Mouse (Mus musculus): ENCODE data around the gene Klra6. TPM values are rescaled to one million over a fixed set of nuclear protein-coding genes. Genes with fewer than 3 reads are reported as not detected.
"Not testable (repeated sequence)": the region's sequence is repeated elsewhere in the genome, so short reads cannot be mapped to it uniquely, and the experiment has no call there.

Klra6 gene
- not detected in 2 replicates for total RNA-seq (2014; rRNA removed)
- polyA plus RNA-seq (2012; rRNA removed): not detected in 2 replicates

GRCm38 (mm10) chr6:130026854-130027253 lies at the start of gene Klra6:
Gene Klra6, minus strand, starts transcription at chr6:130026954.
- Histone ChIP-seq H3K27ac (replicated peaks; ENCODE audit: insufficient read depth, low read depth, low read length) (no peak within 1 kb of the TSS), H3K36me3 (ENCODE audit: control insufficient read depth, insufficient read depth, low read length) (no peaks in the 10 kb centered on the region), H3K4me1 (ENCODE audit: control insufficient read depth, insufficient read depth, low read length) (no peaks in the 10 kb centered on the region)

GRCm38 (mm10) chr6:130067171-130067570 lies 40.4 kb upstream of the Klra6 start, which contains the start of gene Klra4:
Gene Klra4, minus strand, starts transcription at chr6:130067271.
- not testable (repeated sequence) for H3K4me1 ChIP-seq (ENCODE audit: control insufficient read depth, insufficient read depth, low read length); DNase-seq (ENCODE audit: extremely low read depth, low read depth, low spot score); H3K27ac ChIP-seq (replicated peaks; ENCODE audit: insufficient read depth, low read depth, low read length); H3K27me3 ChIP-seq (ENCODE audit: control insufficient read depth, insufficient read depth, low read length); H3K9ac ChIP-seq (ENCODE audit: low read depth, low read length); H3K79me2 ChIP-seq (ENCODE audit: control insufficient read depth, insufficient read depth, low read length); H3K36me3 ChIP-seq (ENCODE audit: control insufficient read depth, insufficient read depth, low read length); H3K4me3 ChIP-seq (ENCODE audit: insufficient read depth, low read depth, low read length)
- 33% methylated on average over 1 of the region's 1 CpGs for WGBS

More at GRCm38 (mm10) chr6:130026854-130027253, at the start of gene Klra6:
- Histone ChIP-seq H3K27me3 (ENCODE audit: control insufficient read depth, insufficient read depth, low read length) (no peaks in the 10 kb centered on the region), H3K79me2 (ENCODE audit: control insufficient read depth, insufficient read depth, low read length) (no peaks in the 10 kb centered on the region), H3K4me3 (ENCODE audit: insufficient read depth, low read depth, low read length) (no peak within 1 kb of the TSS), H3K9ac (ENCODE audit: low read depth, low read length) (no peak within 1 kb of the TSS)
- TF ChIP-seq POLR2A (IDR thresholded peaks at IDR 0.05; ENCODE audit: extremely low read depth, insufficient read depth, low read length) (no peak), CTCF (IDR thresholded peaks at IDR 0.05; ENCODE audit: low read depth, low read length) (no peak)
- WGBS: 67% methylated on average over 4 of the region's 4 CpGs
- DNase-seq (ENCODE audit: extremely low read depth, low read depth, low spot score): no peak

DNA sequence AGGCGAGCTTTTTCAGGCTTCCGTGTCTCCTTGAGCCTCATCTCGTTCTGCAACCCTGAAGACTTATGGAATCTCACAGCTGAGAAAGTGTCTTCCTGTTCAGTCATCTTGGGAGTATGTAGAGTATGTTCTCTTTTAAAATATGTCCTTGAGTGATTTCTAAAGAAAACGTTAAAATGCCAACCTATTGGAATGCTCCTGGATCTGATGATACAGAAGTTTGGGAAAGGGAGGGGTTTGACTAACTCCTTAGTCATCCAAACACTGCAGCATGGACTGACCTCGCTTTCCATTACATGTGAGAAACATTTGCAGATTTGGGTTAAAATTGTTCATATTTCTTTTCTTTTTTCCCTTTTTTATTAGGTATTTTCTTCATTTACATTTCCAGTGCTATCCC lies 38.4 kb upstream of the Klra6 start:
- no peaks in the 10 kb centered on the region for H3K79me2 ChIP-seq (ENCODE audit: control insufficient read depth, insufficient read depth, low read length)
- no peak overlapping the region for H3K4me3 ChIP-seq (ENCODE audit: insufficient read depth, low read depth, low read length)
- H3K27me3 ChIP-seq (ENCODE audit: control insufficient read depth, insufficient read depth, low read length): no peaks in the 10 kb centered on the region
- H3K36me3 ChIP-seq (ENCODE audit: control insufficient read depth, insufficient read depth, low read length): no peaks in the 10 kb centered on the region
- no peak overlapping the region for H3K9ac ChIP-seq (ENCODE audit: low read depth, low read length)
- WGBS: 62% methylated on average over 5 of the region's 5 CpGs
- no peak for DNase-seq (ENCODE audit: extremely low read depth, low read depth, low spot score)
- no peak overlapping the region for H3K27ac ChIP-seq (replicated peaks; ENCODE audit: insufficient read depth, low read depth, low read length)
- TF ChIP-seq POLR2A (IDR thresholded peaks at IDR 0.05; ENCODE audit: extremely low read depth, insufficient read depth, low read length) (no peak), CTCF (IDR thresholded peaks at IDR 0.05; ENCODE audit: low read depth, low read length) (no peak)
- no peaks in the 10 kb centered on the region for H3K4me1 ChIP-seq (ENCODE audit: control insufficient read depth, insufficient read depth, low read length)

DNA sequence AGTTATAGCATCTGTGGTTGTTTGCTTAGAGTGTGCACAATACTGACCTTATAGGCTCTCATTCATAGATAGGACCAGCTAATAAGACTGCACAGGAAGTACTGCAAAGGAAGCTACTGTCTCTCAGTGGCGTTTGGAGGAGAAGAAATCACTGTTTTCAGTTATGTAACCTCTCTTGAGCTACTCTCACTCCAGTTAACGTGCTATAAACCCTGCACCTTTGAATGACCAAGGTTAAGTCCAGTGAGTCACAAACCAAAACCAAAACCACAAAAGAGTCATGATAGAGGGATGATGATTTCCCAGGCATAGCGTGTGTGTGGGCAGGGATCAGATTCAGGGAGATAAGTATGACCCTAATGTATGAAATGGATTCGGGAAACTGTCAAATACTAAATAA lies 8.4 kb upstream of the Klra6 start:
- 44% methylated on average over 4 of the region's 4 CpGs for WGBS
- not testable (repeated sequence) for H3K27me3 ChIP-seq (ENCODE audit: control insufficient read depth, insufficient read depth, low read length); H3K9ac ChIP-seq (ENCODE audit: low read depth, low read length); H3K27ac ChIP-seq (replicated peaks; ENCODE audit: insufficient read depth, low read depth, low read length); H3K79me2 ChIP-seq (ENCODE audit: control insufficient read depth, insufficient read depth, low read length); H3K4me1 ChIP-seq (ENCODE audit: control insufficient read depth, insufficient read depth, low read length); H3K36me3 ChIP-seq (ENCODE audit: control insufficient read depth, insufficient read depth, low read length); H3K4me3 ChIP-seq (ENCODE audit: insufficient read depth, low read depth, low read length); DNase-seq (ENCODE audit: extremely low read depth, low read depth, low spot score)

GRCm38 (mm10) chr6:130031493-130032089 lies 4.8 kb upstream of the Klra6 start:
- not testable (repeated sequence) for H3K4me1 ChIP-seq (ENCODE audit: control insufficient read depth, insufficient read depth, low read length); H3K36me3 ChIP-seq (ENCODE audit: control insufficient read depth, insufficient read depth, low read length); DNase-seq (ENCODE audit: extremely low read depth, low read depth, low spot score); H3K9ac ChIP-seq (ENCODE audit: low read depth, low read length); H3K27ac ChIP-seq (replicated peaks; ENCODE audit: insufficient read depth, low read depth, low read length); H3K4me3 ChIP-seq (ENCODE audit: insufficient read depth, low read depth, low read length); H3K27me3 ChIP-seq (ENCODE audit: control insufficient read depth, insufficient read depth, low read length); H3K79me2 ChIP-seq (ENCODE audit: control insufficient read depth, insufficient read depth, low read length)

Other genes starting within 250 kb of the Klra6 start
- gene Gm156, start 242.7 kb downstream of the Klra6 start, total RNA-seq (2014; rRNA removed): not detected in 2 replicates
- not detected in 2 replicates for gene Gm156, start 242.7 kb downstream of the Klra6 start, polyA plus RNA-seq (2012; rRNA removed)
- gene Gm17631, start 164.3 kb downstream of the Klra6 start, total RNA-seq (2014; rRNA removed): not detected in 2 replicates
- gene Gm17631, start 164.3 kb downstream of the Klra6 start, polyA plus RNA-seq (2012; rRNA removed): not detected in 2 replicates
- 0.09 and 0.34 TPM in 2 replicates for gene Klra17, start 150.3 kb downstream of the Klra6 start, total RNA-seq (2014; rRNA removed)
- not detected in 2 replicates for gene Klra17, start 150.3 kb downstream of the Klra6 start, polyA plus RNA-seq (2012; rRNA removed)
- gene Klra5, start 109.3 kb downstream of the Klra6 start, total RNA-seq (2014; rRNA removed): 0.20 TPM in 1 of 2 replicates, not detected in the other
- gene Klra5, start 109.3 kb downstream of the Klra6 start, polyA plus RNA-seq (2012; rRNA removed): not detected in 2 replicates
- gene Klra4, start 40.3 kb upstream of the Klra6 start, total RNA-seq (2014; rRNA removed): not detected in 2 replicates
- not detected in 2 replicates for gene Klra4, start 40.3 kb upstream of the Klra6 start, polyA plus RNA-seq (2012; rRNA removed)
- not detected in 2 replicates for gene Klra8, start 102.9 kb upstream of the Klra6 start, total RNA-seq (2014; rRNA removed)
- gene Klra8, start 102.9 kb upstream of the Klra6 start, polyA plus RNA-seq (2012; rRNA removed): not detected in 2 replicates
- 0.20 TPM in 1 of 2 replicates, not detected in the other for gene Klra9, start 166.2 kb upstream of the Klra6 start, total RNA-seq (2014; rRNA removed)
- gene Klra9, start 166.2 kb upstream of the Klra6 start, polyA plus RNA-seq (2012; rRNA removed): not detected in 2 replicates
- 0.27 TPM in 1 of 2 replicates, not detected in the other for gene Klra7, start 206.4 kb upstream of the Klra6 start, total RNA-seq (2014; rRNA removed)
- not detected in 2 replicates for gene Klra7, start 206.4 kb upstream of the Klra6 start, polyA plus RNA-seq (2012; rRNA removed)

All from liver, adult 2 months (tissue).